Mouse (Mus musculus) cerebellum, postnatal 25 days (tissue): ENCODE results near the gene Cfap46.

ENCODE experiments used
- DNase-seq, 2 experiments: peaks; one replicate each; pipeline ENCODE4 v3.0.0; 2021; ENCODE audit warnings: mixed read lengths in 2 of 2

Cfap46 gene

GRCm38 (mm10) chr7:139683706-139684552 lies at the start of gene Cfap46:
Gene Cfap46 (minus strand): TSS chr7:139683817.
- DNase-seq = peak; percentile 82 to 93

- no peak for DNase-seq
Measured at GRCm38 (mm10) chr7:139731276-139731696, 47.7 kb upstream of the Cfap46 start.

GRCm38 (mm10) chr7:139727072-139727471 lies 43.5 kb upstream of the Cfap46 start:
- no peak for DNase-seq

GRCm38 (mm10) chr7:139725641-139726040 lies 42.0 kb upstream of the Cfap46 start:
- DNase-seq = no peak

GRCm38 (mm10) chr7:139723986-139724385 lies 40.4 kb upstream of the Cfap46 start:
- no peak for DNase-seq

- no peak for DNase-seq
Measured at GRCm38 (mm10) chr7:139721196-139721595, 37.6 kb upstream of the Cfap46 start.

- DNase-seq = no peak
Measured at GRCm38 (mm10) chr7:139717781-139718180, 34.2 kb upstream of the Cfap46 start.

- no peak for DNase-seq
Measured at GRCm38 (mm10) chr7:139711821-139712220, 28.2 kb upstream of the Cfap46 start.

- DNase-seq = peak in 1 of 2 experiments; percentile 19
Measured at GRCm38 (mm10) chr7:139706411-139707120, 22.9 kb upstream of the Cfap46 start.

- DNase-seq = peak in 1 of 2 experiments; percentile 23
Measured at GRCm38 (mm10) chr7:139705781-139706180, 22.2 kb upstream of the Cfap46 start.

- no peak for DNase-seq
Measured at GRCm38 (mm10) chr7:139705081-139705480, 21.5 kb upstream of the Cfap46 start.

GRCm38 (mm10) chr7:139703826-139704199 lies 20.2 kb upstream of the Cfap46 start:
- no peak for DNase-seq

GRCm38 (mm10) chr7:139703146-139703825 lies 19.7 kb upstream of the Cfap46 start:
- DNase-seq = peak; percentile 84 to 94

- DNase-seq = no peak
Measured at GRCm38 (mm10) chr7:139701651-139702301, 18.2 kb upstream of the Cfap46 start.

GRCm38 (mm10) chr7:139692641-139693294 lies 9.2 kb upstream of the Cfap46 start:
- no peak for DNase-seq

GRCm38 (mm10) chr7:139692211-139692610 lies 8.6 kb upstream of the Cfap46 start:
- DNase-seq = no peak

GRCm38 (mm10) chr7:139685336-139685735 lies 1.7 kb upstream of the Cfap46 start:
- DNase-seq = no peak

- DNase-seq = peak; percentile 91 to 96
Measured at GRCm38 (mm10) chr7:139684553-139684929, 924 bp upstream of the Cfap46 start.

- peak in 1 of 2 experiments; percentile 61 for DNase-seq
Measured at GRCm38 (mm10) chr7:139681921-139682598, 1.6 kb downstream of the Cfap46 start.

- DNase-seq = no peak
Measured at GRCm38 (mm10) chr7:139676433-139676832, 7.2 kb downstream of the Cfap46 start.

- DNase-seq = no peak
Measured at GRCm38 (mm10) chr7:139666871-139667270, 16.7 kb downstream of the Cfap46 start.

- DNase-seq = no peak
Measured at GRCm38 (mm10) chr7:139663318-139663717, 20.3 kb downstream of the Cfap46 start.
